Mouse (Mus musculus) thymus, adult 18-20 months (tissue): ENCODE measurements around the gene Plac8.

ENCODE experiments used
- DNase-seq, 2 experiments: peaks; one replicate each; pipeline ENCODE4 v3.0.0; 2022; ENCODE audit warnings: mixed read lengths in 2 of 2

Plac8 gene

DNA sequence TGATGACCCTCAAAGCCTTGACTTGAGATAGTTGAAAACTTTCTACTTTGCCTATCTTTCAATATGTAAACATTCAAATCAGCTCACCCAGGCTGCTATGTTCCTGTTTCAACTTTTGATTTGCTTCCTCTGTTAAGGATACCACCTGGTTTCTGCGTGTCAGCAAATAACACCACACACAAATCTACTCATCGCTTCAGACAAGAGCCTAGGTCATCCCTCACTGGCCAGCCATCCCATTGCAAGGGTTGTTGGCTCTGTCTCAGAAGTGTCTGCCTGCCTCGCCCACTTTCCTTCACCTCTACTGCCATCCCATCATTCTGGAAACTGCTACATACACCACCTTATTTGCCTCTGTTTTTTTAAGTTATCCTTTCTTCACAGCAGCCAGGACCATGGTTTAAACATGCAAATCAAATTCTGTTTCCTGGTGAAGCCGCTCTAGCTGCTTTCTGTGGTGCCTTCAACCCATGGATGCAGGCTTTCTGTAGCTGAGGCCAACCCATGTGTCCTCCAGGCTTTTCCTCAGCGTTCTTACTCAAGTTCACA is 6.9 kb upstream of the Plac8 start:
- no peak for DNase-seq

DNA sequence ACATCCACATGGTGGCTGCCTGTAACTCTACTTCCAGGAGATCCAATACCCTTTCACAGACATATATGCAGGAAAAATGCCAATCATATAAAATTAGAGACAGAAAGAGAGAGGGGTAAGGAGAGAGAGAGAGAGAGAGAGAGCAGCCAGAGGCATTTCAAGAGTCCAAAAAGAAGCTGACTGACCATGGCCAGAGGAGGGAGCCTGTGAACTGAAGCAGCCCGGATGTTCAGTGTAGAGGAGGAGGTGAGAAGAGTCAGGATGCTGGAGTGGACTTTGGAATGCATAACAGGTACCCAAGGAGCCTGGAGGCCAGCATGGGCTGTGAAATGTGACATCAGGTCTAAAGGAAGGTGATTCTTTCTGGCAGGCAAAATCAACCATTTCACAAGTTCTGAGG is 2.7 kb upstream of the Plac8 start:
- DNase-seq: no peak

GRCm38 (mm10) chr5:100573256-100573655 is 1.2 kb upstream of the Plac8 start:
- DNase-seq: no peak

DNA sequence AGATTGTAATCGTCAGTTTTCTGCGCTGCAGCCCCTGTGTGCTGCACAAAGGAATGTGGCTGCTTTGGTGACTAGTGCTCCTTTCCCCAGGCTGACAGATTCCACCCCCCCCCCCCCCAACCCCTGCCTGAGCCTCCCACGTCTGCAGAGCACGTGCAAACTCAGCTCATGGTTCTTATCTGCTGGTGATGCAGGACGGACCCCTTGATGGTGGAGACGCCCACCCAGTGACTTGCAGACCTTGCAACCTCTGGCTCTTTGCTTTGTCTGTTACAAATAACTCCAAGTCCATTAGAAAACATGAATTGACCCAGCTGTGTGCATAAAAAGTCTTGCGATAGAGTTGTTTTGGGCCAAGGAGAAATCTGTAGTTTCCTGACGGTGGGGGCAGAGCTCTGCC is 1.3 kb downstream of the Plac8 start:
- DNase-seq: peak in 1 of 2 experiments; percentile 12

DNA sequence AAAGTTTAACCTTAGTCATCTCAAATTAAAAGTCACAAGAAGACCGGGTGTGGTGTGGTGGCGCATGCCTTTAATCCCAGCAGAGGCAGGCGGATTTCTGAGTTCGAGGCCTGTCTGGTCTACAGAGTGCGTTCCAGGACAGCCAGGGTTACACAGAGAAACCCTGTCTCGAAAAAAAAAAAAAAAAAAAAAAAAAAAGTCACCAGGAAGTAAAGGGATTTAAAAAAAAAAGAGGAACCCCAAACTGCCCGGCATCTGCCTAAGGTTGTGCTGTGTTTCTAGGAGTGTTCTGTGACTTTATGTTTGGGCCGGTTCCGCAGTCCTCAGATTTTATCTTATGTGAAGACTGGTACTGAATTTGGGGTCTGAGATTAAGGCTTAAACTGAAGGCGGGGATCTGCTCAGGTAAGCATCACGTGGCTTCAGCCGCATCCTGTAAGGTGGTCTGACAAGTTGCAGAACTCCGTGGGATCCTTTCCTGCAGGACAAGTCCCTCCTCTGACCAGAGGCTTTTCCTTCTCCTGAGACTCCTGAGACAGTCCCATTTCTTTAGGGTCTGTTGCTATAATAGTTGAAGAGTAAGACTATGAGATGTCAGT is 1.9 kb downstream of the Plac8 start:
- no peak for DNase-seq

DNA sequence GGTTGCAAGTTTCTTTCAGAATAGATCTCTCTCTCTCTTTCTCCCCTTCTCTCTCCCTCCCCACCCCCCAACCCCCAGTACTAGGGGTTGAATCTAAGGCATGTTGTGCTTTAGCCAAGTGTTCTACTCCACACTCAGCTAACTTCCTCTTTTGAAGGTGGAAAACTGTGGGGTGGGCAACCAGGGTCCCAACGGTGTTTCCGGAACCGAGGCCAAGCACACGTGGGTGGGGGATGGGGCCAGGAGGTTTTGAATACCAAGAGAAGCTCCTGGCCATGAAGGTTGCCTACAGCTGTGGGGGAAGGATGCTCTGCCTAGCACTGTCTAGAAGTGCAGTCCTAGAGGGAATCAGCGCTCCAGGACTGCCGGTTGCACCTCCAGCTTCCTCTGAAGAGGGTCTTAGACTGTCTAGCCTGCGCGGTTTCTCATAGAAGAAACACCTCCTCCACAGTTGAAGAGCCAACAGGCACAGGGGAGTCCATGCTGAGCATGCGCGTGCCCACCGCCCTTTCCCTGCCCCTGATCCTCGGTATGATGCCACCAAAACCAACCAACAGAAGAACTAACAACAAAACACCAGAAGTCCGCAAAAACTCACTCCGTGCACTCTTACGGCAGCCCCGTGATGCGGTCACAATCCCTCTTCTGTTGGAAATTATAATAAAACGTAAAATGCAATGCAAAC is 2.7 kb downstream of the Plac8 start:
- DNase-seq: peak; percentile 19 to 44

GRCm38 (mm10) chr5:100568802-100569201 is 3.2 kb downstream of the Plac8 start:
- no peak for DNase-seq

- DNase-seq: no peak
These were observed 3.9 kb downstream of the Plac8 start for GRCm38 (mm10) chr5:100568177-100568576.

GRCm38 (mm10) chr5:100567258-100568032 is 4.6 kb downstream of the Plac8 start:
- no peak for DNase-seq

GRCm38 (mm10) chr5:100566798-100567197 is 5.2 kb downstream of the Plac8 start:
- no peak for DNase-seq

- no peak for DNase-seq
These were observed 9.3 kb downstream of the Plac8 start for GRCm38 (mm10) chr5:100562702-100563101.

DNA sequence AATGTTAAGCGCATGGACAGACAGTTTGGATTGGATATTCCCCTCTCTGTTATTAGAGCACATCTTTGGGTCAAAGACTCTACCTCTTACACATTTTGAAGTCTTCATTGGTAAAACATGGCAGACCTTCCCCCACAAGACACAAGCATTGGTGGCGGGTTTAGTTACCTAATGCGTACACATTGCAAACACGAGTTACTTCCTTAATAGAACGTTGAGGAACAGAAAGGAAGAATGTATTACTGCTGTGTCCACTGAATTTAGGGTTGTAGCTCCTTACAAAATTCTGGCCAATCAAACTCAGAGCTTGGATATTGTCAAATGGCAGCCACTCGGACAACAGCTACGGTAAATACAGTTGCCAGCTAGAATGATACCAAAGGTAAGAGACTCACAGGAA is 12.7 kb downstream of the Plac8 start:
- no peak for DNase-seq

DNA sequence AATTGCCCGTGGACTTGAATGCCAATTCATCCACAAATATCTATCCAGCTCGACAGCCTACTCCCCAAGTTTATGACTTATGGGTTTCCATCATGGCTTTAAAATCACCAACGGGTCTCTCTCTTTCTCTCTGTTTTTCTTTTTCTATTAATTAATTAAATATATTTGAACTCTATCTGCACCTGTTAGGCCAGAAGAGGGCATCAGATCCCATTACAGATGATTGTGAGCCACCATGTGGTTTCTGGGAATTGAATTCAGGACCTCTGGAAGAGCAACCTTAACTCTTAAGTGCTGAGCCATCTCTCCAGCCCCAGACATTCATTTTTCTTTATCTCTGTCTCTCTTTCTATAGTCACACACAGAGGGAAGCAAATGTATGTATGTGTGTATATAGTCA is 13.3 kb downstream of the Plac8 start:
- DNase-seq: no peak

- no peak for DNase-seq
These were observed 14.5 kb downstream of the Plac8 start for GRCm38 (mm10) chr5:100557537-100557936.

GRCm38 (mm10) chr5:100557019-100557418 is 15.0 kb downstream of the Plac8 start:
- DNase-seq: no peak

DNA sequence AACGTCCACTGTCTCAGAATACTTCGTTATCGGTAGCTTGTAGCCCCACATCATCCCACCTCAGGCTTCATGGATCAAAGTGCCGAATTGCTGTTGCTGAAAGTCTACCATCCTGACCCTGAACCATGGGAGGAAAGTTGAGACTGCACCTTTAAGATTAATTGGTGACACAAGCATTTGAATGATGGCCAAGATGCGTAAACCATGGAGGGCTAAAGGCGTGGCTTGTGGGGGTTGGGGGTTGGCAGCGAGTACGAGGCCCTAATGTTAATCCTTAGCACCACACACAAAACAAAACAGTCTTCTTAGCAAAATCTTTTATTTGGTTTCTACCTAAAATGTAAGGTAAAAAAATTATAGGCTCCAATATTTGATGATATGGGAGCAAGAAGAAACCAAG is 18.6 kb downstream of the Plac8 start:
- DNase-seq: no peak

- DNase-seq: no peak
These were observed 20.1 kb downstream of the Plac8 start for GRCm38 (mm10) chr5:100551952-100552351.

DNA sequence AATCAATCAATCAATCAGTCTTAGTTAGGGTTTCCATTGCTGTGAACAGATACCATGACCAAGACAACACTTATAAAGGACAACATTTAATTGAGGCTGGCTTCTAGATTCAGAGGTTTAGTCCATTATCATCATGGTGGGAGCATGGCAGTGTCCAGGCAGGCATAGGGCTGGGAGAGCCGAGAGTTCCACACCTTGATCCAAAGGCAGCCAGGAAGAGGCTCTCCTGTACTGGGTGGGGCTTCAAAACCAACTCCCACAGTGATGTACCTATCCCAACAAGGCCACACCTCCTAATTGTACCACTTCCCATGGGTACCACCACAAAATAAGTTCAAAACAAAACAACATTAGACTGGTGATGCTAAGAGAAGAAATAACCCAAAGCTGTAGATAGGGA is 21.9 kb downstream of the Plac8 start:
- DNase-seq: no peak

DNA sequence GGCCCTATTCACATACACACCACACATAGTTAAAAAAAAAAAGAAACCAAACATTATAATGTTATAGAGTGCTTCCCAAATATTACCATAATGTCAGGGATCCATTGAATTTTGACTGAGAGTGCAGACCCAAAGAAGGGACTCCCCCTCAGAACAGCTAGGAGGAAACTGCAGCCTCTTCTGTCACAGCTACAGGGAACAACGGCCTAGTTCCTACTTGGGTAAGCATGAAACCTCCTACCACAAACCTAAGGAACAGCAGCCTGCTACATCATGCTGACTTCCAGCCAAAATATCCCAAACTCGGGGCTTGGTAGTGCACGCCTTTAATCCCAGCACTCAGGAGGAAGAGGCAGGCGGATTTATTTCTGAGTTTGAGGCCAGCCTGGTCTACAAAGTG is 22.7 kb downstream of the Plac8 start:
- DNase-seq: no peak

DNA sequence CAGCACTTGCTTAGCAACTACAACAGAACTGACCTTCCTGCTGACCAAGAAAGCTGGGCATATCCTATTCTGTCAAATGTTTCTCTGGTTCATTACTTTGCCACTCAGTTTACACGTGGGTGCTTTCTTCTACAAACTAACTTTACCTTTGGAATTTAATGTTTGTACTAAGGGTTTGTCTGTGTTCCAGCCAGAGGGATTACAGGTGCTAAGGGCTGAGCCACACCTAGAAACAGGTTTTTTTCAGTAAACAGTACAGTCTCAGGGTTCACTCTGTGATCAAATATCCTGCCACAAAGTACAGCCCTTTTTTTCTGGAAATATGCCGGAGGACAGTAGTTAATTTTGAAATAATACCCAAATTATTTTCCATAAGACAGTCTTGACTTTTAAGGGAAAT is 23.8 kb downstream of the Plac8 start:
- DNase-seq: no peak

GRCm38 (mm10) chr5:100546294-100547080 is 25.6 kb downstream of the Plac8 start:
- DNase-seq: no peak

DNA sequence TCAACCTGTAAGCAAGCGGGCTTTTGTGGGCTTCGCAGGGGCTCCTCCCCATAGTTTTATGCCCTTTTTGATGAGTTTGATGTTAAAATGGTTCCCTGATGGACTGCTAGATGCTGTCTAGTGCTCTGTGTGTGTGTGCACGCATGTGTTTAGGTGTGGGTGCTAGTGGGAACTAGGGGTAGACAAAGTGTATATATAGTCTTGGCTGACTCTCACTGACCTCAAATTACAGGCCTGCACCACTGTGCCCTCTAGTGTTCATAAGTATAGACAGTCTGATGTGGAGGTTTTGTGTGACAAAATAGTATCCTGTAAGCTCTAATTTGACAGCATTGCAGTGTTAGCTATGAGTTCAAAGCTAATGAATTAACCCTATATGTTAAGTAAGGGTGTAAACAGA is 35.4 kb downstream of the Plac8 start:
- DNase-seq: no peak

GRCm38 (mm10) chr5:100535826-100536225 is 36.2 kb downstream of the Plac8 start:
- DNase-seq: no peak
